Comparison of ENCODE assay signal across 1 mouse cellular context in genomic region chr8:70117611-70118010, GRCm38 (mm10).
A peak's percentile ranks its signal among the peaks of the same experiment; 100 is the strongest.
TF ChIP-seq lines count a peak whose summit lies in the region.

No protein-coding gene starts in this region.

TF ChIP-seq in CH12.LX, 34 proteins besides CTCF, POLR2A, EP300 and RAD21 (continued from another document):
- TF ChIP-seq USF1 (IDR thresholded peaks at IDR 0.05; ENCODE audit: low read depth, low read length), result no peak
- peak; percentile 95 for TF ChIP-seq SIN3A (IDR thresholded peaks at IDR 0.05; ENCODE audit: low read length)
- no peak for TF ChIP-seq ETS1 (conservative IDR thresholded peaks at IDR 0.05; ENCODE audit: low read depth, low read length)
- TF ChIP-seq HCFC1 (IDR thresholded peaks at IDR 0.05; ENCODE audit: low read depth, low read length), result no peak
- TF ChIP-seq NRF1 (IDR thresholded peaks at IDR 0.05; ENCODE audit: low read depth, low read length), result no peak
